Mouse (Mus musculus) 3134 (cell line): ENCODE results near the gene Tmem110.

Experiments used
- DNase-seq: peaks from one replicate; pipeline ENCODE4 v3.0.0-alpha.2; 2011; ENCODE audit warnings: low spot score; ENCODE audit not compliant: insufficient read length; ENCODE audit errors: extremely low read depth

Tmem110 gene

GRCm38 (mm10) chr14:30888271-30888732 is 62.9 kb downstream of the Tmem110 start:
- DNase-seq: peak; percentile 59

GRCm38 (mm10) chr14:30899972-30900371 is 74.6 kb downstream of the Tmem110 start:
- no peak for DNase-seq

DNA sequence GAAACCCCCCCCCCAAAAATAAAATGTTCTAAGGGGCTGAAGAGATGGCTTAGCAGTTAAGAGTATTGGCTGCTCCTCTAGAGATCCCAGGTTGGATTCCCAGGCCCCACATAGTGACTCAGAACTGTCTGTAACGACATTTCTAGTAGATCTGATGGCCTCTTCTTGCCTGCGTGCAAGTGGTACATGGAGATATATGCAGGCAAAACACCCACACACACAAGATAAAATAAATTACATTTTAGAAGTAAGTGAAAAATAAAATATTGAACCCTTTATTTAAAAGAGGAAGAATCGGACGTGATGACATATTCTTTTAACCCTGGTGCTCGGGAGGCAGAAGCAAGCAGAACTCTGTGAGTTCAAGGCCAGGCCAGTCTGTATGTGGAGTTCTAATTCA is 77.2 kb downstream of the Tmem110 start:
- DNase-seq: no peak

DNA sequence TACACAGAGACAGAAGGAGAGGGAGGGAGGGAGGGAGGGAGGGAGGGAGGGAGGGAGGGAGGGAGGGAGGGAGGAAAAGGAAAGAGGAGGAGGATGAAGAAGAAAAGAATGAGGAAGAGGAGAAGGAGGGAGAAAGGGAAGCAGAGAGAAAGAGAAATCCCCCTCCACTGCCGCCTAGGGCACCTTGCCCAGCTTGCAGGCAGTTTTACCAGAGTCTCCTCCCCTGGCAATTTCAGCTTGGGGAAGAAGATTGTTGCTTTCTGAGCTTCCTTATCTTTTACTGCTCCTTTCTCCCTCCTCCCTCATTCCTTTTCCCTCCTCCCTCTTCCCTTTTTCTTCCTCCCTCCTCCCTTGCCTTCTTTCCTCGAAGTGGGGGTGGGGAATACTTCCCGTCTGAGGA is 77.6 kb downstream of the Tmem110 start:
- no peak for DNase-seq

- DNase-seq: peak; percentile 78
Observed at GRCm38 (mm10) chr14:30904307-30904706, 78.9 kb downstream of the Tmem110 start.

- no peak for DNase-seq
Observed at GRCm38 (mm10) chr14:30906001-30906400, 80.6 kb downstream of the Tmem110 start.

GRCm38 (mm10) chr14:30907814-30908265 is 82.5 kb downstream of the Tmem110 start:
- DNase-seq: no peak

GRCm38 (mm10) chr14:30911141-30911540 is 85.8 kb downstream of the Tmem110 start:
- DNase-seq: no peak

- no peak for DNase-seq
Observed at GRCm38 (mm10) chr14:30912641-30913040, 87.3 kb downstream of the Tmem110 start.

DNA sequence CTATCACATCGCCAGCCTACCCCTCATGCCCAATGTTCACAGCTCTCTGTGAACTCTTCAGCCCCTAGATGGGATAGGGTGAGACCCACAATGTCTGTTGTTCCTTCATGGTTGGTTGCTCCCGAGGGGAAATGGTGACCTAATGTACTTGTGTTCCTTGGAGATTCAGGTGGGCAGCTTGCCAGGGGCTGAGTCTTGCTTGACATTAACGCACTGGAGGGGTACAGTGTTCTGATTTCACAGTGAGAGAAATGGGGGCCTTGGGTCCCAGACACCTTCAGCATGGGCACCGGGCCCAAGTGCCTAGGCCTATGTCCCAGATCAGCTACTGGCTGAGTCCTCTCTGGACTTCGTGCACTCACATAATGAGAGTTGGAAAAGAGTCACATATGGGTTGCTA is 88.0 kb downstream of the Tmem110 start:
- DNase-seq: no peak

GRCm38 (mm10) chr14:30916516-30916915 is 91.1 kb downstream of the Tmem110 start:
- peak; percentile 28 for DNase-seq

- DNase-seq: no peak
Observed at GRCm38 (mm10) chr14:30922053-30922670, 96.8 kb downstream of the Tmem110 start.

- DNase-seq: no peak
Observed at GRCm38 (mm10) chr14:30923375-30924105, 98.2 kb downstream of the Tmem110 start, which contains the start of gene Itih3. Gene Itih3 (minus strand): TSS chr14:30923760.

GRCm38 (mm10) chr14:30925492-30925891 is 100.1 kb downstream of the Tmem110 start:
- no peak for DNase-seq
